Mouse (Mus musculus) cerebellum, postnatal 36 days (tissue): Measurements from ENCODE around the gene Tigd3.
A peak's percentile ranks its signal among the peaks of the same experiment; 100 is the strongest.

Experiments
- DNase-seq, 2 experiments: peaks; one replicate each; pipeline ENCODE4 v3.0.0; 2021 to 2022; ENCODE audit warnings: mixed read lengths in 2 of 2

Gene Tigd3

DNA sequence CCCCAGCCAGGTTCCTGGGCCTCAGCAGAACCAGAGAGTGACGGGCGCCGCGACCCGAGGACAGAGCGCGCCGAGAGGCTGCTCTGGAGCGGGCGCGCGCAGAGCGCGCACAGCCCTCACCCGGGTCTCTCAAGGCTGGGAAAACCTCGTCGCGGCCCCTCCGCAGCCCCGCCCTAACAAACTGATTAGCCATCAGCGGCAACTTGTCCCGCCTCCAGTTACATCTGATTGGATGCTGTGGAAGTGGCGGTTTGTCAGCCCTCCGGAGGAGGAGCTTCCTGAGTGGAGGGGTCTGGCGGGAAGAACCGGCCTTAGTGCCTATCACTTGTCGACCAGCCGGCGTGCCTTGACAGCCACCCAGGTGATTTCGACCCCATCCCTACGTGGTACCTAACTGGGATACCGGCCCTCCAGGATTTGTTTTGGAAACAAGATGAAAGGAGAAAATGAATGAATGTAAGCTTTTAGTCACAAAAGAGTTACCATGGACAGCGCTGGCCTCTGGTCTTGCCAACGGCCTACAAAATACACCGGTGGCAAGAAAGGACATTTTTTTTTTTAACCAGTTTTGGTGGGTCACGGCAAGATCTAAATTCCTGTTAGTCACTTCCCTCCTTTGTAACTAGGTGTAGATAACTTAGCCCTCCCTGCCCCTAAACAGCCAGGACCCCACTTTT lies at the start of gene Tigd3:
Gene Tigd3 (minus strand): TSS at position 148 of the 677 bp plus-strand sequence.
- DNase-seq, result peak; percentile 96 to 98

DNA sequence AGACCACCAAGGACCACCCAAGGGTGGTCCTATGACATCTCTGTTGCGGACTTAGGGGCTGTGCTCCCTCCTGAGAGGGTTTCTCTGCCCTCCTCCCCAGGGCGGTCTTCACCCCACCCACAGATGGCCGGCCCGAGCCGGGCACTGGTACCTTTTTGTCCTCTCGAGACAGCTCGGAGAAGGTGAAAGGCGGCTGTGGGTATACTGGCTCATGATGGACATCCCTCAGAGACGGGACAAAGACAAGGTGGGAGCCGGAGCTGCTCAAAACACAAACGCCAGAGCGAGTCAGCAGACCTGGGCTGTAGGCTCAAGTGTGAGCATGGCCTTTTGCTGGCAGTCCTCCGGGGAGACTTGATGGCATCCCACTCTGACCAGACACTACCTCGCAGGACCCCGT lies 49.5 kb upstream of the Tigd3 start:
- DNase-seq, result no peak

DNA sequence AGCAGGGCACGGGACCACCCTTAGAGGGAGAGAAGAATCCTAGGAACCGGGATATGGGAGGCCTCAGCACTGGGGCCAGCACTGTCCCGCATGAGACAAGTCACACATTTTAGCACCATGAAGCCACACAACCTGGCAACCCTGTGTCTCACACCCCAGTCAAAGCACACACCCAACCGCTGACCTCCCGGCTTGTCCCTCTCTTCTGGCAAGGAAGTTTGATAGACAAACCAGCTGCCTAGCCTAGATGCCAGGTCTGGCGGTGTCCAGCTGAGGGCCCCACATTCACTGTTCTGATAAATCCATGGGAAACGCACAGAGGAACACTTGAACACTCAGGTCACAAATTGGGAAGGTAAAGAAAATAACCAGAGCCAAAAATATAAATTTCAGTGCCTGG lies 48.6 kb upstream of the Tigd3 start:
- no peak for DNase-seq

DNA sequence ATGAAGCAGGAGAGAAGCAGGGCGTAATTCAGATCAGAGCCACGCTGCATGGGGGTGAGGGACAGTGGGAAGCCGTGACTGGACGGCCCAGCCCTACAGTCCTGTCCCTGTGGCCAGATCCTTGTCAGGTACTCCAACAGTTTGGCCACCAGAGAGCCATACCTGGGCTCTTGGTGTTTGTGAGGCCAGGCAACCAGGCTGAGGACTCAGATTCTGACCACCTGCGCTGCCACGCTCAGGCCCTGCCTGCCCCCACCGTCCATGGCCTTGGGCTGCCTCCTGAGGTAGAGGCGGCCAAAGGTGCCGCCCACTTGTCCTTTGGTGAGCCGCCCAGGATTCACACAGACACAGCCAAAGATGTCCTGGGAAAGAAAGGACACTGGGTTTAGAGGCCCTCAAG lies 46.7 kb upstream of the Tigd3 start:
- peak; percentile 34 for DNase-seq

DNA sequence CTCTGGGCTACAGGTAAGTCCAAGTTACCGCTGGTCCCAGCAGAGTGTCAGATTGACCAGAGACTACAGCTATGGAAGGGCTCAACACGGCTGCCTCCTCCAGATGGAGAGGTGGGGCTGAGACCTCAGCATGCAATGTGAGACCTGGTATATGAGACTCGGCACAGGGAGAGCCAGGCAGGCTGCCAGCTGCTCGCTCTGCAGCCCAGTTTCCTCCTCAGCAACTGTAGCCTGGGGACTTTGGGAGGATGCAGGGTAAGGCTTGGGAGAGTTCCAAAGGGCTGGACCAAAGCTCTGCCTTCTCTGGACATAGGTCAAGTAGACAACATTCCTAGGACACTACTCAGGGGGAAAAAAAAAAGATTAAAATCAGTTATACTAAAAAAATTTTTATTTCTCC lies 46.2 kb upstream of the Tigd3 start:
- DNase-seq, result peak; percentile 88 to 90

DNA sequence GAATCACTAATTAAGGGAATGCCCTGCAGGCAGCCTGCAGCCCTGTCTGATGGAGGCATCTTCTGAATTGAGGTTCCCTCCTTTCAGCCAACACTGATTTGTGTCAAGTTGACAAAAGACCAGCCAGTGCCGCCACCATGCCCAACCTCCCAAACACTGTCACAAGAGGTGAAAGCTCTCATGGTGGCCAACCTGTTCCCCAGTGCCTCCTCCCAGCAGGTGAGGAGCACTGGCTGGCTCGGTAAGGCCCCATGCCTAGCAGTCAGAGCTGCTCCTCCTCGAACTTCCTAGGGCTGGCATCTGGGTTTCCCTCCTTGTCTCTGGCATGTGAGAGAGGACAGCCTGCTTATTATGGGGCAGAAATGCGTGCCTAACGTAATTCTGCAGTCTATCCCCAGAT lies 45.8 kb upstream of the Tigd3 start:
- DNase-seq, result peak in 1 of 2 experiments; percentile 39

DNA sequence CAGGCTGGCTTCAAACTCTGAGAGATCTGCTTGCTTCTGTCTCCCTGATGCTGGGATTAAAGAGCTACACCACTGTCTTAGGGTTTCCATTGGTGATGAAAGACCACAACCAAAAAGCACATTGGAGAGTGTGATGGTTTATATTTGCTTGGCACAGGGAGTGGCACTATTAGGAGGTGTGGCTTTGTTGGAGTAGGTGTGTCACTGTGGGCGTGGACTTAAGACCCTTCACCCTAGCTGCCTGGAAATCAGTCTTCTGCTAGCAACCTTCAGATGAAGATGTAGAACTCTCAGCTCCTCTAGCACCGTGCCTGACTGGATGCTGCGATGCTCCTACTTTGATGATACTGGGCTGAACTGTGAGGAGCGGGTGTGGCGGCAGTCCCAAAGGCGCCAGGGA lies 44.6 kb upstream of the Tigd3 start:
- DNase-seq, result no peak

DNA sequence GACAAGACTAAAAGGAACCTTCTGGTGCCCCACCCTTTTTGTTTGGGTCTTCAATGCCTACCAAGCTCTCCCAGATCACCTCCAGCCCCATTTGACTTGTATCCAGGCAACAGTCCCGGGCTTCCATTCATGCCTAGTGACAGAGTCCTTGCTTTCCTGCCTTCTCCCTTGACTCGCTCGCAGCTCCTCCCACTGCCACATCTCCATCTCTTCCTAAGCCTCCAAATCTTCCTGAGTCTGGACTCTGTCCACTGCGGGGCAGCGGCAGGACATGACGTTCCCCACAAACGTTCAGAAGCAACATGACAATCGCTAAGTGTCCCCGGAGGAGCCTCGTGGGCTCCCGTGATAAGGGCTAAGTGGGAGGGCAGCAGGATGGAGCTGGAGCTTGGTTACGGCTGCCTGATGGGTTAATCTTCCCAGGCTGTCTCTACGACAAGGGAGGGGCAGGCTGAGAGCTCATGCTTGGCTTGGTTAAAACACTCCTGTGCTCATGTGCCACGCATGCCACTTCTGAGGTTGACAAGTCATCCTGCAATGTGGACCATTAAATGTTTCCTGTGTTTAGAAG lies 44.0 kb upstream of the Tigd3 start:
- DNase-seq, result peak in 1 of 2 experiments; percentile 28

DNA sequence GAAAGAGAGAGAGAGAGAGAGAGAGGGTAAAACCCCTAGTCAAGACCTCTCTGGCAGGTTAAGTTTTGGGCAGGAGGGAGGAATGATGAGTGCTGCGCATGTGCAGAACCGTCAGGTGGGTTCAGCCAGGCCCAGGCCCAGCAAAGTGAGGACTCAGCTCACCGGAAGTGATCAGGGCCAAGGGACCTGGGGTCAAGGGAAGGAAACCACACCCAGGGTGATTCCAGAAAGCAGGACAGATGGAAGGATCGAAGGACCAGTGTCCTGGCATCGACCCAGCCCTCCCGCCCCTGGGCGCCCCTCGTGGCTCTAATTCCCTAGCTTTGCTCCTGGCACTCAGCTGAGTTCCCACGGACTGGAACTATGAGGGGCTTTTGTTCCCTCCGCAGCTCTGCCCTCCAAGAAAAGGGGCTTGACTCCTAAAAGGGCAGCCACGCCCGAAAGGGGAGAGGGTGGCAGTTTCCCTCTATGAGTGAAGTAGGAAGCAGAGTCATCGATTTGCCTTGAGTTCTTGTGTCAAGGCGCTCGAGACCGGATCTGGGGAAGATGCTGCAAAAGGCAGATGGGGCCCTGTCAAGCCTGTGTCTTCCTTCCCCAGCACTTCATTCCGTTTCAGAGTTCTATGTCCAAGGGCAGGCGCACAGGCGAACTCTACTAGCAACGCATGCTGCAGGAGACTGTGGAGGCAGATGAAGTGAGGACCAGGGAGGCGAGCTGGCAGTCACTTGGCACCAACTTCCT lies 43.3 kb upstream of the Tigd3 start:
- no peak for DNase-seq

DNA sequence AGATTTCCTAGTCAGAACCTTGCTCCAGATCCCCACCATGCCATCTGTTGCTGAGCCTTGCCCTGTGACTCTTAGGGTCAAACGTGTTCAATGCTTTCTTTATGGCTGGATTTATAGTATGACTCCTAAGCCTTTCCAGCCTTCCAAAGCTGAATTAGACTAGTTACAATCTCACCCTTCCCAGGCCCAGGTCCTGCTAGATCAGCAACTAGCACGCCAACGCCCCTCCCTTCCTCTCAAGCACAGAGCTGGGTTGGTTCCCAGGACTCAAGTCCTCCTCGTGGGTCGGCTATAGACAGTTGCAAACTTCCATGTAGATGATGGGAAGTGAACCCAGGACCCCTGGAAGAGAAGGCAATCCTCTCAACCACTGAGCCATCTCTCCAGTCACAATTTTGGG lies 41.7 kb upstream of the Tigd3 start:
- no peak for DNase-seq

DNA sequence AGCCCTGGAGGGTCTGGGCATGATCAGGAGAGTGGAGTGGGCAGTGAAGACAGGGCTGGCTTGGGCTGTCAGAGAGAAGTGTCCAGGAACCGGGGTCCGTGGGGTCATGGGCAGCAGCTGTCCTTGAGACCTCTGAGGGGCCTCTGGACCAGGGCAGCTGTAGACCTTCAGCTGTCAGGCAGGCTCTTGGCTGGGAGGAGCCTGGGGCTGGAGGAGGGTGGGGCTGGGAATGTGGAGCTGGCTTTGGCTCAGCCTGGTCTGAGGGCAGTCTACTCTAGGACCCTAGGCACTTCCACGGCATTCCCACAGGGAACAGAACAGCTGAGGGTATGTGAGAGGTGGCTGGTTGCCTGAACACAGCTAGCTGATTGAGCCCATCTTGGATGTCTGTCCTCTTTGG lies 41.3 kb upstream of the Tigd3 start:
- DNase-seq, result no peak

DNA sequence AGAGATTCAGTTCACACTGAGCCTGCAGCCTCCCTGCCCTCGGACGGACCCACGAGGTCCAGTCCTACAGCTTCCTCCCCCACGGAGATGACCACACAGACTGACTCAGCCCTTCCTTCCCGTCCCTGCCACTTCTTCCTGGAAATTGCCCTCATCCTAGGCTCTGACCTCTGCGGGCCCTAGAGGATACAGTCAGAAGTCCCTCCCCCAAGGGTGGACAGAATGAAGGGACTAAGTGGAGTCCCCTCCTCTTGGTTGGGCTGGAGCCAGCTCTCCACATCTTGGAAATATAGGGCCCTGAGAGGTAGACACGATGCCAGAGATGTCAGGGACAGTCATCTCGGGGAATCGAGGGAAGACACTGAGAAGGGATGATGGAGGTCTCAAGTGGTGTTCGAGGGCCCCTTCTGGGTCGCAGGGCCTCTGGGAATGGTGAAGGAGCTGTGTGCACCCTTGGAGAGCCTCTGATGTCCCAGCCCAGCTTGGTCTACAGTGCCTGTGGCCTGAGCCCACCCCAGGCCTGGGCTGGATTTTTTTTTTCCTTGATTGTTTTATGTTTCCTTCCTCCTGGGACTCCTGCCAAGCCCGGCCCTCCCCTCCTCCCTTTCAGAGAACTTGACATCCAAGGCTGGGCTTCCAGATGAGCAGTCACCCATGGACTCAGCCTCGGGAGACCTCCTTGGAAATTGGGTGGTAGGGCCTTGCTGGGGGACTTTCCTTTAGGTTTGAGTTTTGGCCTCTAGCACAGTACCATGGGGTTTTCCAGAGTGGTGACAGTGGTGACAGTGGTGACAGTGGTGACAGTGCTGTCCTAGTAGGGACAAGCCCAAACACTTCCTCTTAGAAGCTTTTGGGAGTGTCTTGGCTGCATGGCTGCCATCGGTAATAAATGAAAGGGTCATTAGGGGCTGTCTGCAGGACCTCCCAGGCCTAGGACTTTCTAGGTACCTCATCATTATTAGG lies 36.0 kb upstream of the Tigd3 start:
- no peak for DNase-seq

DNA sequence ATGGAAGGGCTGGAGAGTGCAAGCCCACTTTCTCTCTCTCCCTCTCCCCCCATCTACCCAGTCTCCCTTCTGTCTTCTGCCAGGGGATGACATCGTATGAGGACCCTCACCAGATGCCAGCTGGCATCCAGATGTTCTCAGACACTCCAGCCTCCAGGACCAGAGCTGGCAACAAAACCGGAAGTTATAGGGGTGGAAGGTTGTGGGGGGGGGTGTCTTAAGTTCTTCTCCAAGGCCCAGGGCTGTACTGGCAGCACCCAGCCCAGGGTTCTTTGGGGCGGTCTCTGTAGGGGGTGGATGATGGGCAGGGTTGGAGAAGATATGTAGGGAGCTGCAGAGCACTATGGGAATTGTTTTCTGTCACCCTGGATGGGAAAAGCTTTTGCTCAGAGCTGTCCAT lies 34.6 kb upstream of the Tigd3 start:
- no peak for DNase-seq

DNA sequence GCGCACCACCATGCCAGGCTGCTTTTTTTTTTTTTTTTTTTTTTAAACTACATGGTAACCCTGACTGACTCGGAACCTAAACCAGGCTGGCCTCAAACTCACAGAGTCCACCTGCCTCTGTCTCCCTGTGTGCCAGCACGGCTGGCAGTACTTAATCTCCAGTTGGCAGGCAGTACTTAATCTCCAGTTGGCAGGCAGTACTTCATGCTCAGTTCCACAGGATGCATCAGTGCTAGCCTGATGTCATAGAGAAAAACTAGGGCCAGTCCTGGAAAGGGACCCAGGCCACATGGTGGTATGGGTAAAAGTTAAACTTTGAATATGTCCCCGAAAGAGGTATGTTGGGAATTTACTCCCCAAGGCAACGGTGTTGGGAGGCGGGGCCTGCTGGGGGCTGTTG lies 34.2 kb upstream of the Tigd3 start:
- DNase-seq, result no peak

DNA sequence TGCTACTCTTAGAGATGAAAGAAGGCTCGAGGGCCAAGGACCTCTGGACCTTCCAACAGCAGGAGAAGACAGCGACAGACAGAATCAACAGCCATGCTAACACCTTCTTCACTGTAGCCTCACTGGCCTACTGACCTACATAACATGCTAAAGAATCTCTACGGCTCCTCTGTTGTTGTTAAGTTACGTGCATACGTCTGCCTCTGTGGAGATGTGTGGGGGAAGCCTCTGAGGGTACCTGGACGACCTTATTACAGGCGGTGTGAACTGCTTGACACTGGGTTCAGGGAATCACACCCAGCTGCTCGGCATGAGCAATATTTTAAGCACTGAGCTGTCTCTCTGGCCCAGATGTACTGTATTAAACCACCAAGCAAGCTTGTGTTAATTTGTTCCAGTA lies 33.6 kb upstream of the Tigd3 start:
- no peak for DNase-seq

DNA sequence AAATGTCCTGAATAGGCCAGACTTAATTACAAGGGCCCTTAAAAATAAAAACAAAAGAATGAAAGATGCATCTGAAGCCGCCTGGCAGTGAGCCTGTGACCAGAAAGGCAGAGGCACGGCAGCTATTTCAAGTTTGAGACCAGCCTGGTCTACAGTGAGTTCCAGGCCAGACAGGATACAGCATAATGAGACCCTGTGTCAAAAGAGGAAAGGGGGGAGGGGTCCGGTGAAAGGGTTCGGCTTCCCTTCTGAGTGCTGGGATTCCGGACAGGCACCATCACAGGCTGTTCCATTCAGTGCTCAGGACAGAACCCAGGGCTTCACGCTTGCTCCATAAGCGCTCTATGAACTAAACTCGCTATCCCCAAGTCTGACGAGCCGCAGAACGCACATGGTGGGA lies 33.1 kb upstream of the Tigd3 start:
- no peak for DNase-seq

DNA sequence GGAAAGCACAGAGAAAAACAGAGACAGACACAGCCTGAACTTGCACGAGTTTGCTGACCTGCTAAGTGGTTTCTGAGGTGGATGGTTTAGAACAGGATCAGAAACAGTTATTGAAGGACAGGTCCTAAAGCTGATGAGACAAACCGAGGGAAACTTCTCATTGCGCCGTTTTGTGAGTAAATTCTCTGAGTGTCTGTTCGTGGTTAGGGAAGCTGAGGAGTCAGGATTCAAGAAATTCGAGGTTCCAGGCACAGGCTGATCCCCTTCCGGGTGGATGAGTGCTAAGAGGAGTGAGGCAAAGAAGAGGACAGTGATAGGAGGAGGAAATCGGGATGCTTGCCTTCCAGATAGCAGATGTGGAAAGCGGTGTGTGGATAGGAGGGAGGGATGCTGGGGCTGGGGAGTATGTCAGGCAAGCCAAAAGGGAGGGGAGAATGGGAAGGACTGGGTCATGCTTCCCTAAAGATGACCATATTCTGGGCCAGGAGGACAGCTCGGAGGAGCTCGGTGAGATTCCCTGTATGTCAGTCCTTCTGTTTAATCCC lies 31.4 kb upstream of the Tigd3 start:
- DNase-seq, result no peak

DNA sequence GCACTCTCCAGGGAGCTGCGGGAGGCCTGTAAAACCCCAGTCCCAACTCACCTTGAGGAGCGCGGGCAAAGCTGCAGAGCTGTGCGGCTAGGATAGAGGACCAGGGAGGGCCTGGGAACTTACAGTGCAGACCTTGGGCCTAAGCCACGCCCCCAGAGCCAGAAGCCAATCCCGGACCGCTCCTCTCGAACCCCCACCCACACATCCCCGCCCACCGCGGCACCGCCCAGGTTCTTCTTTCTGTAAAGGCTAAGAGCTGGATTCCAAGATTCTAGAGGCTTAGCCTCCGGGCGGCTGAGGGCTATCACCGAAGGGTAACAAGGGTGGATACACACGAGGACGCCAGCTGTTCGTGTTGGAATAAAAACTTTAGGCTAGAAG lies 30.8 kb upstream of the Tigd3 start, which contains the start of gene Cdc42ep2:
Gene Cdc42ep2 (minus strand): TSS at position 104 of the 381 bp plus-strand sequence.
- DNase-seq, result peak; percentile 94 to 97

DNA sequence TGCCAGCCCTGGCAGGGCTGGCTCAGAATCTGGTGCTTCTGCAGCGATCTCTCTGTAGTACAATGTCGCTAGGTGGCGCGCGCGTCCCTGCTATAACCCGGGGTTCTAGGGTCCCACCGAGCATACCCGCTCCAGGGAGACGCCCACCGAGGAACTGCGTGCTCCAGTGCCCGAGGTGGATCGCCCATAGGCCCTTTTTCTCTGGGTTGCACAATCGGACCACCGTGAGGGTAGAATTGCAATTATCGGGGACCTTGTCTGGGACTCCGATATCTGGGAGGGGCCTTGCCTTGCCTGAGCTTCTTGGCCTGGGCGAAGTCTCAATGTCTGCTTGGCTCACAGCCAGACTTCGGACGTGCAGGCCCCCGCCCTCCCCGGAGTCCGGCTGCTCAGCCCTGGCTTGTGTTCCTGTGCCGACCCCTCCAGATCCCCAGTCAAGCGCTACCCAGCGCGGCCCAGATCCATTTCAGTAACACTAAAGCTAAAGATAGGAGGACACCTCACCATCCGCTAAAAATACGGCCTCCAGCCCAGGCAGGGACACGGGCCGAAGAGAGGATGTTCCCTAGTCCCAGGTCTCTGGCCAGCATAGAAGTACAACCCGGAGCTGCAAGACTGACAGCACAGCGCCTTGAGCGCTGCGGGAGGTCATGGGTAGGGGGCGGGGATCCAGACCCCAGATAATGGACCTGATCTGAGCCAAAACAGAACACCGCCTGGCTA lies 30.2 kb upstream of the Tigd3 start:
- peak; percentile 89 to 93 for DNase-seq

DNA sequence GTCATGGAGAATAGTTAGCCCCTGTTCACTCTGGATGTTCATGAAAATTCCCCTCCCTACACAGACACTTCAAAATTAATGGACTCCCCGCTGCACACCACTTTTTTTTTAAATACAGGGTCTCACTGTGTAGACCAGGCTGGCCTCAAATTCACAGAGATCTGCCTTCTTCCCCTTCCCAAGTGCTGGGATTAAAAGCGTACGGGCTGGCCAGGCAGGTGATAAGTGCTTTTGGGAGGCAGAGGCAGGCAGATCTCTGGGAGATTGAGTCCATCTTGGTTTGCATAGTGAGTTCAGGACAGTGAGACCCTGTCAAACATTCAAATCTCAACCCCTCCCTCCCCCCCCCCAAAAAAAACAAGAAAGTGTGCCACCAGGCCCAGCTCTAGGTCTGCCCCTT lies 29.0 kb upstream of the Tigd3 start:
- DNase-seq, result no peak

DNA sequence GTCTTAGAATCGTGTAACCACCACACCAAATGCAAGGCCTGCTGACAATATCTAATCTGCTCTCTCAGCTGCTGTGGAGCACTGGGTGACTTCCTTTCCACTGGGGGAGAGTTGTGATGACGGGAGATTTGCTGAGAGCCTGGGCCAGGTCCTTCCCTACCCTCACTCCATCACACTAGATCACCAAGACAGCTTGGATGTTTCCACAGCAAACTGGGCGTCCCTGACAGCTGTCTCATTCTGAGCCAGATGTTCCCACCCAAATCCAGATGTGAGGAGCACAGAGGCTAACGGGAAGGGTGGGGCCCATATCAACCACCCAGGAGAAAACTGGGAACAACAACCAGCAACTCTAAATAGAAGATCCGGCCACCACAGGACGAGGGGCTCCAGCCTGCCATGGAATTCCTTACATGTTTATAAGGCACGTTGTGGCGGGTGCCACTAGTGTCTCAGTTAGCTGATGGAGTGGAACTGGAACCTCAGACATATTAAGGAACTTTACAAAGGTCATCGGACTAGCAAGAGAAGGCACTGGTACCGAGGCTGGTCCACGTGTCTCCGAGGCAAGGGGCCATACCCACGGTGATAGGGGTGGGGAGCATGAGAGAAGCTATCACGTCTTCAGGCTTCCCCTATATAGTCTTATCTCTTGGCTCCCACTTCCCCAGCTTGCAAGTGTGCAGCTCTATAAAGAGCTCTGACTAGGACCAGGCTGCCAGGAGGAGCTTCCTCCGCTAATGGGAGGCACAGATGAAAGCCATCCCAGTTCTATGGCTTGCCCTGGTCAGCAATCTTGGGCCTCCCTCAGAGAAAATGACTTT lies 28.4 kb upstream of the Tigd3 start:
- DNase-seq, result no peak
